Mouse (Mus musculus) heart, adult 11 months (tissue): Measurements from ENCODE around the gene Srarp.

Experiments
- DNase-seq: peaks from one replicate; pipeline ENCODE4 v3.0.0; 2022

Srarp gene

DNA sequence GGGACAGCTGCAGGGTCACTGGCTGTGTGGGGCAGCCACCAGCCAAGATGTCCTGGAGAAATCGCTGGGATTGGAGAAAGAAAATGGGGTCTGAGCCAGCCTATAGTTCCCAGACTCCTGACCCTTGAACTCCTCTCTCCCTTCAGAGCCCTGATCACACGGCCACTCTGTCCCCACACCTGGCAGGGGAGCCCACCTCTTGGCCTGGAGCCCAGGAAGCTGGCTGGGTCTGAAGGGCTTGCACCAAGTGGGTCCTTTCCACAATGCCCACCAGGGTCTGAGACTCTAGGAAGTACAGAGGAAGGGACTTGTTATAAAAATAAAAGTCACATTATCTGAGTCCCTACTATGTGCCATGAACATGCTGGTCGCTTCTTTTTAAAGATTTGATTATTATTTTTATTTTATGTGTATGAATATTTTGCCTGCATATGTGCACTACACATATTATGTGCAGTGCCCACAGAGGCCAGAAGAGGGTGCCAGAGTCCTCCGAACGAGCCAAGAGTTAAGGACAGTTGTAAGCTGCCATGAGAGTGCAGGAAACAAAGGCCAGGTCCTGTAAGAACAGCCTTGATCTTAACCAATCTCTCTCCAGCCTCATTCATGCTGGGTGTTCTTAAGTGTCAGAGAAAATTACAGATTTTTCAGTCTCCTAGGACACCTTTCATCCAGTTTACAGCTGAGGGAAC lies 48.7 kb downstream of the Srarp start:
- DNase-seq, result no peak

DNA sequence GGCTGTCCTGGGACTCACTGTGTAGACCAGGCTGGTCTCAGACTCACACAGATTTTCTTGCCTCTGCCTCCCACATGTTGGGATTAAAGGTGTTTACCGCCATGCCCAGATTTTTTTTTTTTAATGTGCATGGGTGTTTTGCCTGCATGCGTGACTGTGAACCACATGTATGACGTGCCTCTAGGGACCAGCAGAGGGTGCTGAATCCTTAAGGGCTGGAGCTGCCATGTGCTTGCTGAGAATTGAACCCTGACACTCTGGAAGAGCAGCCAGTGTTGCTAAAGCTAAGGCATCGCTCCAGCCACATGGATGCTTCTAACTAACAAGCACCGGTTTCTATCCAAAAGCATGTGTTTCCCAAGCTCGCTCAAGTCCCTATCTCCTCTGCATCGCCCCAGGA lies 49.8 kb downstream of the Srarp start:
- DNase-seq, result no peak

GRCm38 (mm10) chr4:141385275-141385674 lies 50.6 kb downstream of the Srarp start:
- no peak for DNase-seq
